Mouse (Mus musculus) megakaryocyte, embryonic 14.5 days (primary cell): ENCODE data around the gene Serbp1.

Experiments
- FLI1 ChIP-seq: IDR thresholded peaks from 2 replicates; pipeline ENCODE4 v1.6.1; 2012; ENCODE audit warnings: low read length, inconsistent platforms, mixed read lengths
- GATA1 ChIP-seq: IDR thresholded peaks from 3 replicates; pipeline ENCODE4 v1.6.1; 2012; ENCODE audit warnings: mixed read lengths, low read length, inconsistent platforms, borderline replicate concordance

DNA sequence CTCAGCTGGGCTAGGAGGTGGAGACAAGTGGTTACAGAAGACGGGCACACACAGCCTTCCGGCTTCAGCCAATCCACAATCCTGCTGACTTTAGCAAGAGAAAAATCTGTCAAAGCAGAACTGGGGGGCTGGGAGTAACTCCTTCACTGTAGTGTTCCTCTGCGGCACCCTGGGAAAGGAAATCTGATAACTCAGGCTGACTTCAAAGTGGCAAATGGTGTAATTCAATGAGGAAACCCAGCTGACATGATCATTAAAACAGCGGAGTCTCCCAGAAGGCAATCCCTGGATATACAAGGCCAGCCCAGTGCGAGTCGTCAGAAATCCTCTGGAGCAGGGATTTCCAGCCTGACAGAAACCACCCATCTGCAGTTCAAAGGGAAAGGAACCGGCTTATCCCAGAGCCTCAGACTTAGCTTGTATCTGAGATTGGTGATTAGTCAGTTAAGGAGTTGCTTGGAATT lies 42.8 kb upstream of the Serbp1 start:
- no peak for TF ChIP-seq GATA1
- TF ChIP-seq FLI1, result no peak
